Mouse (Mus musculus) midbrain, embryonic 15.5 days (tissue): ENCODE measurements around the gene Pkn1. TPM values are rescaled to one million over a fixed set of nuclear protein-coding genes. Genes with fewer than 3 reads are reported as not detected.
A peak's percentile ranks its signal among the peaks of the same experiment; 100 is the strongest.

Source experiments
- ATAC-seq: fragments of 200-750 bp; cut with Nextera tagmentation; replicated peaks from 2 replicates; pipeline ENCODE4 v1.8.0; 2017; ENCODE audit warnings: moderate TSS enrichment
- H3K27ac ChIP-seq: fragments of 300-500 bp; sonication (generic); 2 replicates; pipeline ENCODE4 v1.5.1; 2015; ENCODE audit warnings: mild to moderate bottlenecking, inconsistent platforms
- H3K27me3 ChIP-seq: fragments of 300-500 bp; sonication (generic); replicated peaks from 2 replicates; pipeline ENCODE4 v1.6.1; 2015; ENCODE audit warnings: inconsistent platforms
- H3K36me3 ChIP-seq: fragments of 300-500 bp; sonication (generic); replicated peaks from 2 replicates; pipeline ENCODE4 v1.6.1; 2015; ENCODE audit warnings: inconsistent platforms
- H3K4me1 ChIP-seq: fragments of 300-500 bp; sonication (generic); 2 replicates; pipeline ENCODE4 v1.6.1; 2015; ENCODE audit warnings: inconsistent platforms
- H3K4me2 ChIP-seq: fragments of 300-500 bp; sonication (generic); 2 replicates; pipeline ENCODE4 v1.6.1; 2015; ENCODE audit warnings: inconsistent platforms, mild to moderate bottlenecking, moderate library complexity
- H3K4me3 ChIP-seq: fragments of 300-500 bp; sonication (generic); 2 replicates; pipeline ENCODE4 v1.5.1; 2015; ENCODE audit warnings: mild to moderate bottlenecking, inconsistent platforms
- H3K9ac ChIP-seq: fragments of 300-500 bp; sonication (generic); 2 replicates; pipeline ENCODE4 v1.6.1; 2015; ENCODE audit warnings: mild to moderate bottlenecking, inconsistent platforms
- H3K9me3 ChIP-seq: fragments of 300-500 bp; sonication (generic); 2 replicates; pipeline ENCODE4 v1.6.1; 2016; ENCODE audit warnings: inconsistent platforms
- WGBS: fragments of 180-500 bp; shearing (Covaris S2); methylation state at CpG from one replicate; pipeline ENCODE4 v1.1.7; 2015; ENCODE audit warnings: mixed read lengths; 5-methylcytosine and 5-hydroxymethylcytosine counted together
- microRNA-seq: library from miRNA; unstranded; fragments of <30 nt; microRNA quantifications from one replicate; pipeline ENCODE4, GENCODE M21; 2016
- polyA plus RNA-seq: library from polyadenylated mRNA; unstranded; fragments of >200 nt; fragmentation: Nextera tagmentation; extraction: Ambion mirVana; gene quantifications from 2 replicates; pipeline ENCODE4 v1.2.1, GENCODE M21; 2015

The Pkn1 gene
- polyA plus RNA-seq, 1 experiment from 2014 or later, result 31.9 TPM

GRCm38 (mm10) chr8:83623549-83623948 is 75.4 kb downstream of the Pkn1 start:
- 93% methylated on average over 7 of the region's 7 CpGs for WGBS
- H3K27me3 ChIP-seq, result no peaks in the 10 kb centered on the region
- H3K36me3 ChIP-seq, result no peaks in the 10 kb centered on the region
- no peak overlapping the region for H3K4me3 ChIP-seq
- no peak overlapping the region for H3K27ac ChIP-seq
- ATAC-seq, result no peak
- no peaks in the 10 kb centered on the region for H3K9me3 ChIP-seq
- H3K4me2 ChIP-seq, result no peak overlapping the region
- H3K9ac ChIP-seq, result no peak overlapping the region
- 0 out of 2 replicates have a peak, but pooled peaks cover 7% of the 10 kb centered on the region for H3K4me1 ChIP-seq

GRCm38 (mm10) chr8:83622389-83622989 is 76.5 kb downstream of the Pkn1 start:
- Histone ChIP-seq H3K4me1 (0 out of 2 replicates have a peak, but pooled peaks cover 7% of the 10 kb centered on the region), H3K4me2 (peak overlapping the region; percentile 90), H3K9me3 (no peaks in the 10 kb centered on the region), H3K27ac (0 out of 2 replicates have a peak overlapping the region, but pooled peaks have one; percentile 53), H3K4me3 (peak overlapping the region; percentile 45), H3K36me3 (no peaks in the 10 kb centered on the region), H3K27me3 (no peaks in the 10 kb centered on the region), H3K9ac (peak overlapping the region; percentile 69)
- ATAC-seq, result peak; percentile 95
- WGBS, result 10% methylated on average over 23 of the region's 23 CpGs

- peak; percentile 75 for ATAC-seq
- H3K27me3 ChIP-seq, result no peaks in the 10 kb centered on the region
- H3K4me2 ChIP-seq, result peak overlapping the region; percentile 90
- 0 out of 2 replicates have a peak overlapping the region, but pooled peaks have one; percentile 53 for H3K27ac ChIP-seq
- WGBS, result 52% methylated on average over 15 of the region's 15 CpGs
- peak overlapping the region; percentile 45 for H3K4me3 ChIP-seq
- H3K9me3 ChIP-seq, result no peaks in the 10 kb centered on the region
- H3K9ac ChIP-seq, result peak overlapping the region; percentile 69
- no peaks in the 10 kb centered on the region for H3K36me3 ChIP-seq
- 0 out of 2 replicates have a peak, but pooled peaks cover 7% of the 10 kb centered on the region for H3K4me1 ChIP-seq
These were observed 77.1 kb downstream of the Pkn1 start for GRCm38 (mm10) chr8:83621691-83622388.

GRCm38 (mm10) chr8:83619568-83620285 is 79.3 kb downstream of the Pkn1 start:
- 91% methylated on average over 9 of the region's 9 CpGs for WGBS
- H3K9me3 ChIP-seq, result no peaks in the 10 kb centered on the region
- H3K27ac ChIP-seq, result no peak overlapping the region
- no peaks in the 10 kb centered on the region for H3K27me3 ChIP-seq
- ATAC-seq, result no peak
- H3K4me1 ChIP-seq, result 0 out of 2 replicates have a peak, but pooled peaks cover 7% of the 10 kb centered on the region
- H3K36me3 ChIP-seq, result no peaks in the 10 kb centered on the region
- H3K4me3 ChIP-seq, result no peak overlapping the region
- no peak overlapping the region for H3K4me2 ChIP-seq
- H3K9ac ChIP-seq, result no peak overlapping the region

GRCm38 (mm10) chr8:83618566-83618965 is 80.4 kb downstream of the Pkn1 start:
- Histone ChIP-seq H3K4me1 (0 out of 2 replicates have a peak, but pooled peaks cover 7% of the 10 kb centered on the region), H3K27ac (no peak overlapping the region), H3K9ac (no peak overlapping the region), H3K4me2 (no peak overlapping the region), H3K9me3 (no peaks in the 10 kb centered on the region), H3K4me3 (no peak overlapping the region), H3K36me3 (no peaks in the 10 kb centered on the region), H3K27me3 (no peaks in the 10 kb centered on the region)
- no peak for ATAC-seq
- 97% methylated on average over 2 of the region's 2 CpGs for WGBS

- ATAC-seq, result no peak
- Histone ChIP-seq H3K27me3 (no peaks in the 10 kb centered on the region), H3K27ac (no peak overlapping the region), H3K9me3 (no peaks in the 10 kb centered on the region), H3K36me3 (peaks cover 12% of the 10 kb centered on the region), H3K4me1 (0 out of 2 replicates have a peak, but pooled peaks cover 2% of the 10 kb centered on the region), H3K9ac (no peak overlapping the region), H3K4me3 (no peak overlapping the region), H3K4me2 (no peak overlapping the region)
- WGBS, result 95% methylated on average over 2 of the region's 2 CpGs
These were observed 81.9 kb downstream of the Pkn1 start for GRCm38 (mm10) chr8:83617111-83617510.

- H3K36me3 ChIP-seq, result peaks cover 17% of the 10 kb centered on the region
- 0 out of 2 replicates have a peak, but pooled peaks cover 2% of the 10 kb centered on the region for H3K4me1 ChIP-seq
- H3K4me2 ChIP-seq, result no peak overlapping the region
- H3K9me3 ChIP-seq, result no peaks in the 10 kb centered on the region
- no peak overlapping the region for H3K27ac ChIP-seq
- H3K9ac ChIP-seq, result no peak overlapping the region
- no peak for ATAC-seq
- H3K27me3 ChIP-seq, result no peaks in the 10 kb centered on the region
- H3K4me3 ChIP-seq, result no peak overlapping the region
These were observed 82.4 kb downstream of the Pkn1 start for GRCm38 (mm10) chr8:83616625-83617024.

Small RNA genes within 50 kb of the gene (microRNA-seq; reads per million reads assigned to microRNA genes)
- gene Mir1668, result not detected

Other genes starting within 250 kb of the Pkn1 start
- 260 and 268 TPM in 2 replicates for gene Scoc, start 240.8 kb downstream of the Pkn1 start, polyA plus RNA-seq
- not detected in 2 replicates for gene Olfr370, start 163.4 kb downstream of the Pkn1 start, polyA plus RNA-seq
- gene Ndufb7, start 132.5 kb downstream of the Pkn1 start, polyA plus RNA-seq, result 336 and 348 TPM in 2 replicates
- gene Tecr, start 91.2 kb downstream of the Pkn1 start, polyA plus RNA-seq, result 1,118 and 1,124 TPM in 2 replicates
- gene Dnajb1, start 91.0 kb downstream of the Pkn1 start, polyA plus RNA-seq, result 65.2 and 65.5 TPM in 2 replicates
- 128 and 132 TPM in 2 replicates for gene Gipc1, start 46.5 kb downstream of the Pkn1 start, polyA plus RNA-seq
- 0.92 and 1.7 TPM in 2 replicates for gene Ptger1, start 32.5 kb downstream of the Pkn1 start, polyA plus RNA-seq
- 107 and 113 TPM in 2 replicates for gene Ddx39, start 16.0 kb upstream of the Pkn1 start, polyA plus RNA-seq
- 10.4 and 12.3 TPM in 2 replicates for gene Adgre5, start 42.1 kb upstream of the Pkn1 start, polyA plus RNA-seq
- 67.2 and 68.0 TPM in 2 replicates for gene Adgrl1, start 200.9 kb upstream of the Pkn1 start, polyA plus RNA-seq